Mouse (Mus musculus) neural tube, embryonic 11.5 days (tissue): Measurements from ENCODE around the gene Pdxk. TPM values are rescaled to one million over a fixed set of nuclear protein-coding genes. Genes with fewer than 3 reads are reported as not detected.

Experiments used
- ATAC-seq: fragments of 200-750 bp; cut with Nextera tagmentation; 2 replicates; pipeline ENCODE4 v1.8.0; 2017; ENCODE audit warnings: moderate number of reproducible peaks, mild to moderate bottlenecking, moderate TSS enrichment, moderate library complexity; ENCODE audit not compliant: insufficient read depth, low FRiP score, low TSS enrichment
- DNase-seq: peaks from one replicate; pipeline ENCODE4 v3.0.0-alpha.2; 2015; ENCODE audit warnings: low spot score
- H3K27ac ChIP-seq: fragments of 300-500 bp; sonication (generic); 2 replicates; pipeline ENCODE4 v1.5.1; 2014; ENCODE audit warnings: low read depth, mild to moderate bottlenecking, low read length
- H3K27me3 ChIP-seq: fragments of 300-500 bp; sonication (generic); 2 replicates; pipeline ENCODE4 v1.6.1; 2014; ENCODE audit warnings: mild to moderate bottlenecking, low read length, mixed read lengths; ENCODE audit not compliant: control insufficient read depth, insufficient read depth
- H3K36me3 ChIP-seq: fragments of 300-500 bp; sonication (generic); 2 replicates; pipeline ENCODE4 v1.6.1; 2014; ENCODE audit warnings: mild to moderate bottlenecking, low read length, moderate library complexity, mixed read lengths; ENCODE audit not compliant: control insufficient read depth, insufficient read depth
- H3K4me1 ChIP-seq: fragments of 300-500 bp; sonication (generic); 2 replicates; pipeline ENCODE4 v1.6.1; 2014; ENCODE audit warnings: low read length, mixed read lengths; ENCODE audit not compliant: control insufficient read depth, insufficient read depth
- H3K4me2 ChIP-seq: fragments of 300-500 bp; sonication (generic); 2 replicates; pipeline ENCODE4 v1.6.1; 2014; ENCODE audit warnings: low read depth, mild to moderate bottlenecking, moderate library complexity
- H3K4me3 ChIP-seq: fragments of 300-500 bp; sonication (generic); 2 replicates; pipeline ENCODE4 v1.5.1; 2014; ENCODE audit warnings: low read depth, low read length
- H3K9ac ChIP-seq: fragments of 300-500 bp; sonication (generic); 2 replicates; pipeline ENCODE4 v1.6.1; 2014; ENCODE audit warnings: mild to moderate bottlenecking, low read length
- H3K9me3 ChIP-seq: fragments of 300-500 bp; sonication (generic); 2 replicates; pipeline ENCODE4 v1.6.1; 2016; ENCODE audit warnings: low read length; ENCODE audit not compliant: control insufficient read depth
- WGBS: fragments of 180-500 bp; shearing (Covaris S2); extraction: QIAGEN DNeasy Blood & Tissue Kit; methylation state at CpG from one replicate; pipeline ENCODE4 v1.1.7; 2014; 5-methylcytosine and 5-hydroxymethylcytosine counted together
- microRNA-seq: library from miRNA; unstranded; fragments of <30 nt; microRNA quantifications from one replicate; pipeline ENCODE4, GENCODE M21; 2016
- polyA plus RNA-seq: library from polyadenylated mRNA; unstranded; fragments of >200 nt; fragmentation: Nextera tagmentation; extraction: Ambion mirVana; gene quantifications from 2 replicates; pipeline ENCODE4 v1.2.1, GENCODE M21; 2014

Gene Pdxk
- polyA plus RNA-seq, 1 experiment from 2014 or later, result 6.9 TPM

- WGBS, result 8% methylated on average over 4 of the region's 4 CpGs
- no peaks in the 10 kb centered on the region for H3K9me3 ChIP-seq
- H3K9ac ChIP-seq, result no peak overlapping the region
- H3K27ac ChIP-seq, result no peak overlapping the region
- H3K4me3 ChIP-seq, result no peak overlapping the region
- H3K36me3 ChIP-seq, result no peaks in the 10 kb centered on the region
- H3K4me1 ChIP-seq, result no peaks in the 10 kb centered on the region
- peaks cover 13% of the 10 kb centered on the region for H3K27me3 ChIP-seq
- DNase-seq (no peak), ATAC-seq (no peak)
- no peak overlapping the region for H3K4me2 ChIP-seq
Measured at GRCm38 (mm10) chr10:78390982-78391470, 73.7 kb downstream of the Pdxk start.

- no peak for ATAC-seq
Measured at GRCm38 (mm10) chr10:78388216-78388980, 76.4 kb downstream of the Pdxk start.

More at GRCm38 (mm10) chr10:78388216-78388980, 76.4 kb downstream of the Pdxk start:
- DNase-seq, result no peak
- no peak overlapping the region for H3K4me2 ChIP-seq
- H3K9me3 ChIP-seq, result no peaks in the 10 kb centered on the region
- WGBS, result 50% methylated on average over 20 of the region's 20 CpGs
- H3K4me3 ChIP-seq, result no peak overlapping the region
- H3K27me3 ChIP-seq, result peaks cover 13% of the 10 kb centered on the region
- H3K4me1 ChIP-seq, result no peaks in the 10 kb centered on the region
- H3K36me3 ChIP-seq, result no peaks in the 10 kb centered on the region
- no peak overlapping the region for H3K9ac ChIP-seq
- no peak overlapping the region for H3K27ac ChIP-seq

Small RNAs within 50 kb of the gene (microRNA-seq; reads per million reads assigned to microRNA genes)
- not detected for gene Mir6410
- 1.6 reads per million for gene Mir6907
- not detected for gene Mir6908

Other genes with a start within 250 kb of the Pdxk start
- 16.1 and 18.6 TPM in 2 replicates for gene Trappc10, start 220.3 kb downstream of the Pdxk start, polyA plus RNA-seq
- gene Agpat3, start 112.5 kb downstream of the Pdxk start, polyA plus RNA-seq, result 49.3 and 49.7 TPM in 2 replicates
- 257 and 278 TPM in 2 replicates for gene Rrp1, start 51.9 kb downstream of the Pdxk start, polyA plus RNA-seq
- gene Cstb, start 39.3 kb downstream of the Pdxk start, polyA plus RNA-seq, result 111 and 120 TPM in 2 replicates
- not detected in 2 replicates for gene Olfr1358, start 52.5 kb upstream of the Pdxk start, polyA plus RNA-seq
- gene Ilvbl, start 109.4 kb upstream of the Pdxk start, polyA plus RNA-seq, result 31.8 and 33.6 TPM in 2 replicates
- gene Syde1, start 127.0 kb upstream of the Pdxk start, polyA plus RNA-seq, result 13.9 and 14.0 TPM in 2 replicates
- not detected in 2 replicates for gene Olfr1357, start 153.1 kb upstream of the Pdxk start, polyA plus RNA-seq